Mouse (Mus musculus) Patski (cell line): ENCODE measurements at regions not wholly inside any gene's neighbourhood (a gene's known extent, or its start where the extent isn't known, plus 50 kb on each side); places are given as distances from the start of the nearest gene placed in this dataset.

Experiments
- ATAC-seq: fragments of 100-300 bp; one replicate; pipeline ENCODE4 v1.8.0; 2021
- CTCF ChIA-PET: fragments of 350-600 bp; sonication (Branson Sonifier 250); formaldehyde crosslinking; loops from one replicate; lab custom pipeline; 2022; ENCODE audit warnings: inconsistent platforms; lab: Charles Lee
- POLR2A ChIA-PET: fragments of 350-600 bp; sonication (Branson Sonifier 250); formaldehyde crosslinking; loops from one replicate; lab custom pipeline; 2022; ENCODE audit warnings: antibody characterized with exemption, inconsistent platforms; lab: Charles Lee
- DNase-seq: peaks from one replicate; pipeline ENCODE4 v3.0.0-alpha.2; 2011; ENCODE audit warnings: low read depth, low spot score
- H3K27me3 ChIP-seq: fragments of 371-371 bp; one replicate; pipeline ENCODE4 v1.5.1; 2021
- CTCF ChIP-seq: fragments of 100-300 bp; IDR thresholded peaks from one replicate; pipeline ENCODE4 v1.5.1; 2021
- in situ Hi-C: fragments of 300-500 bp; cut with MboI; formaldehyde crosslinking; loops from 3 replicates; pipeline ENCODE4 v1.11.1; 2018; ENCODE audit warnings: low pct_unique_long_range_greater_than_20kb, mixed read lengths

GRCm38 (mm10) chr15:61860759-61861158 lies 937.9 kb upstream of the A1bg start:
- in situ Hi-C loops: no loop called here
- ChIA-PET CTCF (no interaction called here), POLR2A (no interaction called here)
- DNase-seq: no peak
- no peaks in the 10 kb centered on the region for H3K27me3 ChIP-seq
- no peak for ATAC-seq
- TF ChIP-seq CTCF: no peak

GRCm38 (mm10) chr15:61855880-61856279 lies 933.1 kb upstream of the A1bg start:
- in situ Hi-C loops: no loop called here
- no peak for ATAC-seq
- POLR2A ChIA-PET: interaction anchor here (0.5 kb wide), 1 partner anchor 14 kb away, joined by 3 read pairs; no protein-coding TSS in a partner anchor
- CTCF ChIA-PET: interaction anchor here (0.9 kb wide), 1 partner anchor 601 kb away, joined by 3 read pairs; no protein-coding TSS in a partner anchor
- DNase-seq: no peak
- H3K27me3 ChIP-seq: no peaks in the 10 kb centered on the region
- TF ChIP-seq CTCF: no peak

- CTCF ChIA-PET: no interaction called here
- no peak for TF ChIP-seq CTCF
- in situ Hi-C loops: no loop called here
- POLR2A ChIA-PET: no interaction called here
- no peaks in the 10 kb centered on the region for H3K27me3 ChIP-seq
- DNase-seq (no peak), ATAC-seq (no peak)
Observed at GRCm38 (mm10) chr15:61812671-61813070, 889.9 kb upstream of the A1bg start.

- H3K27me3 ChIP-seq: no peaks in the 10 kb centered on the region
- in situ Hi-C loops: no loop called here
- no peak for TF ChIP-seq CTCF
- CTCF ChIA-PET: no interaction called here
- ATAC-seq (no peak), DNase-seq (no peak)
- POLR2A ChIA-PET: no interaction called here
Observed at GRCm38 (mm10) chr15:61805379-61805778, 882.6 kb upstream of the A1bg start.

GRCm38 (mm10) chr15:61800155-61800554 lies 877.3 kb upstream of the A1bg start:
- H3K27me3 ChIP-seq: no peaks in the 10 kb centered on the region
- in situ Hi-C loops: no loop called here
- TF ChIP-seq CTCF: no peak
- no peak for DNase-seq
- no peak for ATAC-seq
- CTCF ChIA-PET: no interaction called here
- POLR2A ChIA-PET: no interaction called here

- DNase-seq (no peak), ATAC-seq (no peak)
- in situ Hi-C loops: no loop called here
- ChIA-PET POLR2A (no interaction called here), CTCF (no interaction called here)
- H3K27me3 ChIP-seq: no peaks in the 10 kb centered on the region
- no peak for TF ChIP-seq CTCF
Observed at GRCm38 (mm10) chr15:61797827-61798226, 875.0 kb upstream of the A1bg start.

- in situ Hi-C loops: no loop called here
- CTCF ChIA-PET: no interaction called here
- no peaks in the 10 kb centered on the region for H3K27me3 ChIP-seq
- POLR2A ChIA-PET: no interaction called here
- DNase-seq: no peak
- no peak for ATAC-seq
- TF ChIP-seq CTCF: no peak
Observed at GRCm38 (mm10) chr15:61794506-61794905, 871.7 kb upstream of the A1bg start.

- ATAC-seq: no peak
- TF ChIP-seq CTCF: no peak
- in situ Hi-C loops: no loop called here
- POLR2A ChIA-PET: interaction anchor here (0.5 to 0.6 kb wide), 2 partner anchors 27 to 798 kb away, joined by 3 read pairs; no protein-coding TSS in a partner anchor
- no peaks in the 10 kb centered on the region for H3K27me3 ChIP-seq
- no peak for DNase-seq
- CTCF ChIA-PET: no interaction called here
Observed at GRCm38 (mm10) chr15:61789847-61790562, 867.2 kb upstream of the A1bg start.

GRCm38 (mm10) chr15:61787046-61787445 lies 864.2 kb upstream of the A1bg start:
- no peak for DNase-seq
- ChIA-PET CTCF (no interaction called here), POLR2A (interaction anchor here (0.6 kb wide), 1 partner anchor 16 kb away, joined by 3 read pairs; no protein-coding TSS in a partner anchor)
- in situ Hi-C loops: no loop called here
- TF ChIP-seq CTCF: no peak
- no peaks in the 10 kb centered on the region for H3K27me3 ChIP-seq
- no peak for ATAC-seq

- ChIA-PET CTCF (no interaction called here), POLR2A (no interaction called here)
- no peak for DNase-seq
- no peak for ATAC-seq
- TF ChIP-seq CTCF: no peak
- no peaks in the 10 kb centered on the region for H3K27me3 ChIP-seq
- in situ Hi-C loops: no loop called here
Observed at GRCm38 (mm10) chr15:61781531-61781930, 858.7 kb upstream of the A1bg start.

- CTCF ChIA-PET: no interaction called here
- no peaks in the 10 kb centered on the region for H3K27me3 ChIP-seq
- no peak for TF ChIP-seq CTCF
- ATAC-seq (no peak), DNase-seq (no peak)
- POLR2A ChIA-PET: no interaction called here
- in situ Hi-C loops: no loop called here
Observed at GRCm38 (mm10) chr15:61772996-61773395, 850.2 kb upstream of the A1bg start.
